Mouse (Mus musculus) lung, embryonic 16.5 days (tissue): ENCODE data around the gene Crip2. TPM values are rescaled to one million over a fixed set of nuclear protein-coding genes. Genes with fewer than 3 reads are reported as not detected.

Experiments used
- ATAC-seq: fragments of 200-750 bp; cut with Nextera tagmentation; 2 replicates; pipeline ENCODE4 v1.8.0; 2017; ENCODE audit warnings: low read depth, mild to moderate bottlenecking, moderate library complexity
- H3K27ac ChIP-seq: fragments of 300-500 bp; sonication (generic); 2 replicates; pipeline ENCODE4 v1.5.1; 2014; ENCODE audit warnings: mild to moderate bottlenecking, control low read depth, low read length
- H3K27me3 ChIP-seq: fragments of 300-500 bp; sonication (generic); 2 replicates; pipeline ENCODE4 v1.6.1; 2014; ENCODE audit warnings: low read depth, low read length, mixed read lengths; ENCODE audit not compliant: control insufficient read depth, insufficient read depth
- H3K36me3 ChIP-seq: fragments of 300-500 bp; sonication (generic); 2 replicates; pipeline ENCODE4 v1.6.1; 2014; ENCODE audit warnings: low read length; ENCODE audit not compliant: control insufficient read depth, insufficient read depth
- H3K4me1 ChIP-seq: fragments of 300-500 bp; sonication (generic); replicated peaks from 2 replicates; pipeline ENCODE4 v1.6.1; 2014; ENCODE audit warnings: low read length, mixed read lengths; ENCODE audit not compliant: control insufficient read depth, insufficient read depth
- H3K4me2 ChIP-seq: fragments of 300-500 bp; sonication (generic); 2 replicates; pipeline ENCODE4 v1.6.1; 2014; ENCODE audit warnings: low read depth, low read length, control low read depth
- H3K4me3 ChIP-seq: fragments of 300-500 bp; sonication (generic); 2 replicates; pipeline ENCODE4 v1.5.1; 2014; ENCODE audit warnings: mild to moderate bottlenecking, low read length, control low read depth
- H3K9ac ChIP-seq: fragments of 300-500 bp; sonication (generic); 2 replicates; pipeline ENCODE4 v1.6.1; 2014; ENCODE audit warnings: low read length, control low read depth
- H3K9me3 ChIP-seq: fragments of 300-500 bp; sonication (generic); 2 replicates; pipeline ENCODE4 v1.6.1; 2016; ENCODE audit warnings: low read length; ENCODE audit not compliant: control insufficient read depth
- WGBS: fragments of 180-500 bp; shearing (Covaris S2); extraction: QIAGEN DNeasy Blood & Tissue Kit; methylation state at CpG from one replicate; pipeline ENCODE4 v1.1.7; 2014; 5-methylcytosine and 5-hydroxymethylcytosine counted together
- polyA plus RNA-seq: library from polyadenylated mRNA; unstranded; fragments of >200 nt; fragmentation: Nextera tagmentation; extraction: Ambion mirVana; gene quantifications from 2 replicates; pipeline ENCODE4 v1.2.1, GENCODE M21; 2015

Gene Crip2
- polyA plus RNA-seq, 1 experiment from 2014 or later = 550 TPM

- H3K9ac ChIP-seq = no peak overlapping the region
- ATAC-seq = no peak
- no peak overlapping the region for H3K27ac ChIP-seq
- 76% methylated on average over 8 of the region's 8 CpGs for WGBS
- peaks cover 4% of the 10 kb centered on the region; the same call in 1 of the 2 replicates for H3K9me3 ChIP-seq
- peaks cover 30% of the 10 kb centered on the region for H3K4me1 ChIP-seq
- H3K27me3 ChIP-seq = no peaks in the 10 kb centered on the region
- H3K36me3 ChIP-seq = 0 out of 2 replicates have a peak, but pooled peaks cover 3% of the 10 kb centered on the region
- H3K4me3 ChIP-seq = no peak overlapping the region
- H3K4me2 ChIP-seq = no peak overlapping the region
Observed at GRCm38 (mm10) chr12:113103846-113104451, 36.1 kb upstream of the Crip2 start.

DNA sequence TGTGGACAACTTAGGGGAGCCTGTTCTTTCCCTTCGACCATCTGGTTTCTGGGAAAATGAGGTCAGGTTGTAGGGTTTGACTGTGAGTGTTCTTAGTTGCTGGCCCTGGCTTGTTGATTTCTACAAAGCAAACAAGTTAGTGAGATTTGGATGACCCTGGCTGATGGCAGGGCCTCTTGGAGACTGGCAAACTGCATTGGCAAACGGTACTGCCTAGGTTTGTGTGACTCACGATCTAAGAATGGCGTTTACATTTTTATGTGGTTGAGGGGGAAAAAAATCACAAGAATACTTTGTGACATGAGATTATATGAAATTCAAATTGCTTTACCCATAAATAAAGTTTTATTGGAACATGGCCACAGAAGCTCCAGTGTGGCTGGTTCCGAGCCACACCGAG is 33.6 kb upstream of the Crip2 start:
- Histone ChIP-seq H3K9ac (no peak overlapping the region), H3K9me3 (peaks cover 4% of the 10 kb centered on the region; the same call in 1 of the 2 replicates), H3K36me3 (0 out of 2 replicates have a peak, but pooled peaks cover 3% of the 10 kb centered on the region), H3K27ac (no peak overlapping the region), H3K4me2 (no peak overlapping the region), H3K4me1 (peaks cover 8% of the 10 kb centered on the region), H3K4me3 (no peak overlapping the region), H3K27me3 (no peaks in the 10 kb centered on the region)
- 63% methylated on average over 6 of the region's 6 CpGs for WGBS
- ATAC-seq = no peak

DNA sequence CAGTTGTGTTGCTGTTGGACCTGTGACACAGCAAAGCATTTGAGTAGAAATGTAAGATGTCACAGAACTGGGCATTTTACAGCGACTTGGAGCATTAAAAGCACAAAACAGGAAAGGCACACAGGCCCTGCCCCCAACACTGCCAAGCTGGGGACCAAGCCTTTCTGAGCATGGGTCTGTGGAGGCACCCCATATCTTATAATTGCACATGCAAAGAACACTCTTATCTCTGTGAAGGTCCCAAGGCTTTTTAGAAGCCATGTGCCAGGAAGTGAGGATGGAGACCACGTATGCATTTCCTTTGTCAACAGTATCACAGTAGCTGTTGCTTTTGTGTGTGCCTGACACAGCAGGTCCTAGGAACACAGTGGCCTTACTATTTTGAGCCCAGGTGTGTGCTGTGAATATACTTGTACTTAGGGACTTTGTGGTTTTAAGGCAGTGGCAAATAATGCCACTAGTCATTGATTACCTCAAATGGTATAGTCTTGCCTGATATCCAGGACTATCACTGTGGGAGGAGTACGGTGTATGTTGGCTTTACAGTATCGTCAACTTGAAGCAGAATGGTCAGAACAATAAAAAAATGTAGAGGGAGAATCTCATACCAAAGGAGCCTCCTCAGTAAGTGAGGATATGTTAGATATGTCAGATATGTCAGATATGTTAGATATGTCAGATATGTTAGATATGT is 32.5 kb upstream of the Crip2 start:
- H3K27ac ChIP-seq = no peak overlapping the region
- no peak overlapping the region for H3K9ac ChIP-seq
- H3K36me3 ChIP-seq = 0 out of 2 replicates have a peak, but pooled peaks cover 3% of the 10 kb centered on the region
- H3K27me3 ChIP-seq = no peaks in the 10 kb centered on the region
- H3K9me3 ChIP-seq = peaks cover 4% of the 10 kb centered on the region; the same call in 1 of the 2 replicates
- H3K4me3 ChIP-seq = no peak overlapping the region
- no peak overlapping the region for H3K4me2 ChIP-seq
- 74% methylated on average over 4 of the region's 4 CpGs for WGBS
- no peak for ATAC-seq
- peaks cover 8% of the 10 kb centered on the region for H3K4me1 ChIP-seq

DNA sequence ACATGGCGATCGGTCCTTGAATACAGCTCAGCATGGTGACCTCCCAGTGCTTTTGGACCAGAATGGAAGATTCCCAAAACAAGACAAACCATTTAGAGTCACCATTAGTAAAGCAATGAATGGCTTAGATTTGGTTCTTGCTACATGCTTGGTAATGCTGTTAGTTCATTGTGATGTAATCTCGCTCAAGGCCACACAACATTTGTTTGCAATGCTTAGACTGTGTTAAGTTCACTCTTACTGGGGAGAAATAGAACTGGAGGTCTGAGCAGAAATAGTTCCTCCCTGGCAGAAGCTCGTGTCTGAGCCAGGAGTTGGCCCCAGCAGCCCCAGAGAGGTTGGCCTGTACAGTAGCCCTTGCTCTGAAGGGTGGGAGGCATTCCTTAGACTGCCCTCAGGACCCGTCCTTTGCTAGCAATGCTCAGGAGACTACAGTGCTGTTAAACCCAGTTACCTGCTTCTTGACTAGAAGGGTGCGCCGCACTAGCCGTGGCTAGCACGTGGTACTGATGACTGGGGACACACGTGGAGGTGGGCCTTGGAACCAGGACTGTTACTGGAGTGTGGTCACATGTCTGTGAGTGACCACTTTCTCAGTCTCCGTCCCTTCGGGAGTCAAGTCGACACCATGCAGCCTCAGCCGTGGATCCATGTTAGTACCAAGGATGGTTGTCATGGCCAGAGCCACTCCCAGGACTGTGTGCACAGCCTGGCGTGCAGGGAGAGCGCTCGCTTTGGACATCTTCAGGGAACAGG is 31.3 kb upstream of the Crip2 start:
- Histone ChIP-seq H3K36me3 (0 out of 2 replicates have a peak, but pooled peaks cover 3% of the 10 kb centered on the region), H3K27ac (no peak overlapping the region), H3K4me3 (no peak overlapping the region), H3K9ac (no peak overlapping the region), H3K27me3 (no peaks in the 10 kb centered on the region), H3K9me3 (peaks cover 4% of the 10 kb centered on the region; the same call in 1 of the 2 replicates), H3K4me2 (no peak overlapping the region), H3K4me1 (peaks cover 8% of the 10 kb centered on the region)
- ATAC-seq = no peak
- 82% methylated on average over 17 of the region's 17 CpGs for WGBS

DNA sequence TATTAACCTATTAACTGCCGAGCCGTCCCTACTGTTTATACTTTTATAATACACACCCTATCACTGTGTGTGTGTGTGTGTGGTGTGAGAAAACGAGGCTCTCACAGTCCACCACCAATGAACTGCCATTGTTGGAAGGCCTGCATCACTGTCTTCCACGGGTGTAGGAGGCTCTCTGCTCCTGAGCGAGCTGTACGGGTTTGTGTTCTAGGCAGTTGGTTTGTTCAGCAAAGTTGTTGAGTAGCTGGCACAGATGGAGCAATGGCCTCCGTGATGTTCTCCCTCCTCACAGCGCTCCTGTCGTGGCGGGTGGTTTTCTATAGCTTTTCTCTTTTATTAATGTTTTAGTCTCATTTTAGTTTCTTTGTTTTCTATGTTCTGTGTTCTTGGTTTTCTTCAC is 30.2 kb upstream of the Crip2 start:
- Histone ChIP-seq H3K4me1 (peaks cover 8% of the 10 kb centered on the region), H3K27me3 (no peaks in the 10 kb centered on the region)
- no peak for ATAC-seq

GRCm38 (mm10) chr12:113114141-113114540 is 25.9 kb upstream of the Crip2 start:
- no peak overlapping the region for H3K27ac ChIP-seq
- no peaks in the 10 kb centered on the region for H3K27me3 ChIP-seq
- H3K9ac ChIP-seq = no peak overlapping the region
- H3K4me1 ChIP-seq = no peaks in the 10 kb centered on the region
- 91% methylated on average over 4 of the region's 4 CpGs for WGBS
- no peak overlapping the region for H3K4me3 ChIP-seq
- H3K36me3 ChIP-seq = peaks cover 25% of the 10 kb centered on the region
- H3K4me2 ChIP-seq = no peak overlapping the region
- H3K9me3 ChIP-seq = no peaks in the 10 kb centered on the region
- no peak for ATAC-seq

More for the DNA sequence above, 30.2 kb upstream of the Crip2 start:
- Histone ChIP-seq H3K9me3 (peaks cover 4% of the 10 kb centered on the region; the same call in 1 of the 2 replicates), H3K27ac (no peak overlapping the region), H3K4me2 (no peak overlapping the region), H3K4me3 (no peak overlapping the region), H3K9ac (no peak overlapping the region), H3K36me3 (peaks cover 3% of the 10 kb centered on the region; the same call in 1 of the 2 replicates)
- WGBS = 72% methylated on average over 10 of the region's 10 CpGs

- ATAC-seq = no peak
- H3K27me3 ChIP-seq = no peaks in the 10 kb centered on the region
- WGBS = 70% methylated on average over 16 of the region's 16 CpGs
- H3K27ac ChIP-seq = no peak overlapping the region
- no peaks in the 10 kb centered on the region for H3K9me3 ChIP-seq
- no peak overlapping the region for H3K4me3 ChIP-seq
- H3K4me1 ChIP-seq = no peaks in the 10 kb centered on the region
- peaks cover 27% of the 10 kb centered on the region for H3K36me3 ChIP-seq
- no peak overlapping the region for H3K9ac ChIP-seq
- H3K4me2 ChIP-seq = no peak overlapping the region
Observed at GRCm38 (mm10) chr12:113114856-113115538, 25.0 kb upstream of the Crip2 start.

DNA sequence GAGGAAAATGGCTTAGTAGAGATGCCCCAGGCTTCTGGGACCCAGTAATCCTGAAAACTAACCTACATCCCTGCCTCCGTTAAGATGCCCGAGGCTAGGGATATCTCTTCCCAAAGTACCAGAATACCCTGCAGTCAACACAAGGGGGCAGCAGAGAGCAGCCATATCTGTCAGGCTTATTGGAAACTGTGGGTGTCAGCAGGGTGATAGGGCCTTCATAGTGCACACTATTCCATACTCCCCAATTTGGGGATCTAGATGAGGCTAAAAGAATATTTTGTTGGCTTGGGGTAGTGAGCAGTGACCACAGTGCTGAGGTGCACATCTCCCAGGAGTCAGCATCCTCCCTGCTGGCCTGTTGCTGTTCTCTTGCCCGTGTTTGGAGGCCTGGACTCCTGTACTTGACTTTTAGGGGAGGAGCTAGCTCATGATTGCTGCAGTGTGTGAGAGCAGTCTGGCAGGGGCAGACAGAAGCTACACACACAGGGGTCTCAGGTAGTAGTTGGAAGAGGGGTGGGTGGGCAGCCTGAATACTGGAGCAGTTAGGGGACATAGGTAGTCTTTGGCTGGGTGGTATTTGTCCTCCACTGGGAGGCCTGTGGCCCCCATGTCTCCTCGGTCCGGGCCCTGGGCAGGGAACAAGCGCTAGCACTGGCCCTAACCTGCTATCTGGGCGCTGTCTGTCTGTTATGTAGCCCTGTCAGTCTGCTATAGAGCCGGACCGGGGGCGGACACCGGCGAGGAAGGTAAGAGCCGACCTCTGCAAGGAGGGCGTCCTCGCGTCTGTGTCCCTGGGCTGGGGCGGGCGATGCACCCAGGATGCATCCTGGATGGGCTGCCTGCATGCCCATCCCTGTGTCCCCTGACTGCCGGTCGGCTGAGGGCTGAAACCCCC is 20.3 kb upstream of the Crip2 start:
- Histone ChIP-seq H3K4me2 (no peak overlapping the region), H3K4me3 (no peak overlapping the region), H3K9ac (no peak overlapping the region), H3K27me3 (no peaks in the 10 kb centered on the region), H3K36me3 (peaks cover 67% of the 10 kb centered on the region), H3K27ac (no peak overlapping the region), H3K9me3 (no peaks in the 10 kb centered on the region), H3K4me1 (no peaks in the 10 kb centered on the region)
- 82% methylated on average over 20 of the region's 20 CpGs for WGBS
- peak; percentile 77 for ATAC-seq
